Mouse (Mus musculus): ENCODE measurements around the gene Gm45785.

Gene Gm45785

GRCm38 (mm10) chr7:140857550-140858505, 1.7 kb upstream of the Gm45785 start, which contains the start of gene Bet1l:
TSS of gene Bet1l (minus strand) at chr7:140857577.
- DNase-seq (ENCODE audit: low spot score in 2 of 2), result no peak

GRCm38 (mm10) chr7:140856785-140857549, 836 bp upstream of the Gm45785 start, which contains the start of gene Ric8a:
TSS of gene Ric8a (plus strand) at chr7:140856957.
- DNase-seq (ENCODE audit: low spot score in 2 of 2), result peak; percentile 93 to 94

GRCm38 (mm10) chr7:140855181-140855580, 950 bp downstream of the Gm45785 start:
- DNase-seq (ENCODE audit: low spot score in 2 of 2), result no peak

GRCm38 (mm10) chr7:140854483-140854882, 1.6 kb downstream of the Gm45785 start:
- no peak for DNase-seq (ENCODE audit: low spot score in 2 of 2)

GRCm38 (mm10) chr7:140853386-140853785, 2.7 kb downstream of the Gm45785 start:
- DNase-seq (ENCODE audit: low spot score in 2 of 2), result no peak

- DNase-seq (ENCODE audit: low spot score in 2 of 2), result no peak
Observed at GRCm38 (mm10) chr7:140851916-140852315, 4.2 kb downstream of the Gm45785 start.

GRCm38 (mm10) chr7:140848591-140848990, 7.5 kb downstream of the Gm45785 start:
- DNase-seq (ENCODE audit: low spot score in 2 of 2), result no peak

- DNase-seq (ENCODE audit: low spot score in 2 of 2), result no peak
Observed at GRCm38 (mm10) chr7:140847755-140848580, 8.2 kb downstream of the Gm45785 start, which contains the start of gene Odf3. TSS of gene Odf3 (plus strand) at chr7:140847805.

- no peak for DNase-seq (ENCODE audit: low spot score in 2 of 2)
Observed at GRCm38 (mm10) chr7:140846676-140847075, 9.5 kb downstream of the Gm45785 start.

- no peak for DNase-seq (ENCODE audit: low spot score in 2 of 2)
Observed at GRCm38 (mm10) chr7:140845683-140846082, 10.4 kb downstream of the Gm45785 start.

GRCm38 (mm10) chr7:140844905-140845665, 11.0 kb downstream of the Gm45785 start, which contains the start of gene Scgb1c1:
TSS of gene Scgb1c1 (plus strand) at chr7:140845547.
- DNase-seq (ENCODE audit: low spot score in 2 of 2), result peak; percentile 74 to 86

- DNase-seq (ENCODE audit: low spot score in 2 of 2), result no peak
Observed at GRCm38 (mm10) chr7:140843806-140844205, 12.3 kb downstream of the Gm45785 start.

GRCm38 (mm10) chr7:140840750-140841735, 15.1 kb downstream of the Gm45785 start:
- no peak for DNase-seq (ENCODE audit: low spot score in 2 of 2)

GRCm38 (mm10) chr7:140839556-140839955, 16.6 kb downstream of the Gm45785 start:
- no peak for DNase-seq (ENCODE audit: low spot score in 2 of 2)

GRCm38 (mm10) chr7:140836243-140837115, 19.7 kb downstream of the Gm45785 start:
- DNase-seq (ENCODE audit: low spot score in 2 of 2), result no peak

GRCm38 (mm10) chr7:140835758-140836087, 20.4 kb downstream of the Gm45785 start:
- no peak for DNase-seq (ENCODE audit: low spot score in 2 of 2)

GRCm38 (mm10) chr7:140834968-140835757, 21.0 kb downstream of the Gm45785 start, which contains the start of gene Urah:
TSS of gene Urah (plus strand) at chr7:140835018.
- no peak for DNase-seq (ENCODE audit: low spot score in 2 of 2)

GRCm38 (mm10) chr7:140833341-140833740, 22.8 kb downstream of the Gm45785 start:
- DNase-seq (ENCODE audit: low spot score in 2 of 2), result no peak

Measured in heart, adult 9 months (tissue).